Mouse (Mus musculus): ENCODE measurements around the gene 1190007I07Rik.
"Not testable (repeated sequence)": the region's sequence is repeated elsewhere in the genome, so short reads cannot be mapped to it uniquely, and the experiment has no call there.

The 1190007I07Rik gene

GRCm38 (mm10) chr10:82629586-82630255 is 6.7 kb upstream of the 1190007I07Rik start, which contains the start of gene Tdg:
TSS of gene Tdg (plus strand) at chr10:82629828.
- in situ Hi-C loops (cut with MboI, MseI), result loop anchor here (5.0 to 10.0 kb wide), 3 partner anchors 73 to 992 kb away; no protein-coding TSS in a partner anchor

DNA sequence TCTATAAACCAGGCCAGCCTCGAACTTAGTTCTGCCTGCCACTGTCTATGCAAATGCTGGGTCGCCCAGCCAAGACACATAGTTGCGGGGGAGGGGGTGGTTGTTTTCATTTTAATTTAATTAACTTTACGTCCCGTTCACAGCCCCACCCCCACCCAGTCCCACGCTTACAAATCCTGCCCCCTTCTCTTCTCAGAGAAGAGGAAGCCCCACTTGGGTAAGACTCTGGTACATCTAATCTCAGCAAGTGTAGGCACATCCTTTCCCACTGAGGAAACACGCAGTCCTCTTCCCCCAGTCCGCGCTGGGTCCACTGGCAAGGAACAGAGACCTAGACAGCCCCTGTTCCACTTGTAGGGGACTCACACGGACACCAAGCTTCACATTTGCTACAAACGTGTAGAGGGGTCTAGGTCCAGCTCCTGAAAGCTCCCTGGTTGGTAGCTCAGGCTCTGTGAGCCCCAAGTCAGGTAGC is 6.1 kb upstream of the 1190007I07Rik start:
- in situ Hi-C loops (cut with MboI, MseI), result loop anchor here (5.0 to 10.0 kb wide), 3 partner anchors 73 to 992 kb away; no protein-coding TSS in a partner anchor

GRCm38 (mm10) chr10:82623553-82623932 is 515 bp upstream of the 1190007I07Rik start:
- in situ Hi-C loops (cut with MboI, MseI), result loop anchor here in 1 of 2 experiments (10.0 kb wide), 1 partner anchor 731 kb away; no protein-coding TSS in a partner anchor

GRCm38 (mm10) chr10:82622235-82622634 is 793 bp downstream of the 1190007I07Rik start:
- in situ Hi-C loops (cut with MboI, MseI), result loop anchor here in 1 of 2 experiments (10.0 kb wide), 1 partner anchor 733 kb away; no protein-coding TSS in a partner anchor

- in situ Hi-C loops (cut with MboI, MseI), result not testable (repeated sequence)
Observed at GRCm38 (mm10) chr10:82594421-82594820, 28.6 kb downstream of the 1190007I07Rik start.

- in situ Hi-C loops (cut with MboI, MseI), result not testable (repeated sequence)
Observed at GRCm38 (mm10) chr10:82589673-82590072, 33.4 kb downstream of the 1190007I07Rik start.

GRCm38 (mm10) chr10:82571091-82571490 is 51.9 kb downstream of the 1190007I07Rik start:
- in situ Hi-C loops (cut with MboI, MseI), result not testable (repeated sequence)

Measured in T-helper 17 cell (primary cell).